Mouse (Mus musculus): Measurements from ENCODE around the gene Reps2.

DNA sequence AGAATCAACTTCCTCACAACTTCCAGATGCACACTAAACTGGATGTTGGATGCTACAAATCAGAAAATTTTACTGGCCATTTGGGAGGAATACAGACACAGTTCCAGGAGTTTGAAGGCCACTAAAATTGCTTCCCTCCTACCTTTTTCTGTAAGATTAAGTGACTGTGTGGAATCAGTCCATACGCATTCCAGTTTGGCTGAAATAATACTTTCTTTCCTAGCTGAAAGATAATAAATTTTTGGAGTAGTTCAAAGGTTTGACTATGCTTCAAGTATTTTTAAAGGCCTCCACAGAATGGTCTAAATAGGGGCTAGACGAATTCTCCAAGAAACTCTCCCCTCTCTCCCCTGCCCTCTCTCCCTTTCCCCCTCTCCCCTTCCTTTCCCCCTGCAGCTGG, 75.0 kb downstream of the Reps2 start:
- no peak for TF ChIP-seq CTCF (IDR thresholded peaks at IDR 0.05; ENCODE audit: borderline replicate concordance, insufficient read depth, low read depth, low read length)
- TF ChIP-seq POLR2A (IDR thresholded peaks at IDR 0.05; ENCODE audit: borderline replicate concordance, insufficient read depth, low read length) = no peak
